ENCODE assay signal across 9 mouse cellular contexts in the genomic region with DNA sequence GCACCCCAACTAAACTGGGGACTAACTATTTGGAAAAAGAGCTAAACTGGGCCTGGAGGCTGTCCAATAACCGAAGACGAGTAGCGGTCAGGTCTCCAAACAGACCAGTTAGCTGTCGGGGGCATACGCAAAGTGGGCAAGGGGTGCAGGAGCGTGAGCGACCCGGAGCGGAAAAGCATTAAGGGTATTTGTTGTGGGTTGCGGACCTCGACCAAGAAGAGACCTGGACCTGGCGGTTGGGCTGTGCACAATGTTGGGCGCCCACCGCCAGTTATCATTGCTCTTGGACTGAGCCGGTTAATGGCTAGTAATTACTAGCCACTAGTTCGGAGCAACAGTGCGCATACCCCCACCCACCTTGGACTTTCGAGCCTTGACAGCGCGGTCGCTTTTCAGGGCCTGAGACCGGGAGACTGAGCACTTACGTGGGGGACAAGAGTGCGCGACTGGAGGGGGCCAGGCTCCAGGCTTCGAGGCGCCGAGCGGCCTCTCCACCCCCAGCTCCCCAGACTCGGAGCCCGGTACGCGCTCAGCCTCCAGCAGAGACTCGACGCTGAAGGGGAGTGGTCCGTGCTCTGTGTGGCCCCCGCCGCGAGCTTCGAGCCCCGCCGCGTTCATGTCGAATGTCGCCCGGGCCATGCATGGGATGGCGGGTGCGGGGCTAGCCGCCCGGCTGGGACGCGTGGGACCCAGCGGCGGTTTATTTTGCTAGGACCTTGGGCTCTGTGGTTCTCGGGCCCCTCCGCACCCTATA. TPM values are rescaled to one million over a fixed set of nuclear protein-coding genes. Genes with fewer than 3 reads are reported as not detected.
DNase-seq lines count a peak whose midpoint lies in the region; ATAC-seq lines count a peak whose summit lies in the region.
"Had no signal": no experiment of that assay in that cellular context is flagged by ENCODE, and none has a peak within 500 bp of the region (broad histone marks: within the 10 kb centered on the region; RNA-seq: fewer than 3 reads in every experiment).

A gene (minus strand): TSS at position 729 of the 754 bp plus-strand sequence.

- H3K36me3 ChIP-seq in heart, embryonic 14.5 days (ENCODE audit: control insufficient read depth, insufficient read depth, low read length), result no peaks in the 10 kb centered on the region
- no peaks in the 10 kb centered on the region for H3K36me3 ChIP-seq in hindbrain, embryonic 11.5 days (ENCODE audit: control insufficient read depth, insufficient read depth, low read length)
- no peaks in the 10 kb centered on the region for H3K36me3 ChIP-seq in midbrain, embryonic 14.5 days (ENCODE audit: control insufficient read depth, insufficient read depth, low read length)

- 0 out of 2 replicates have a peak, but pooled peaks have one; percentile 33 for ATAC-seq in heart, embryonic 14.5 days (ENCODE audit: insufficient number of reproducible peaks, insufficient read depth, low FRiP score, low read depth)
- ATAC-seq in activated CD4-positive, CD25-positive, alpha-beta regulatory T cell, adult 4 months, result peak; percentile 23
- peak; percentile 28 for ATAC-seq in hindbrain, embryonic 11.5 days (ENCODE audit: low FRiP score)
- ATAC-seq in midbrain, embryonic 14.5 days (ENCODE audit: low FRiP score, low TSS enrichment), result no peak; the same call in 1 of the 2 replicates
- no peak for ATAC-seq in megakaryocyte progenitor cell, adult 5-6 weeks (replicated peaks; ENCODE audit: poor library complexity)

- peak within 1 kb of the TSS; percentile 37 to 42 for H3K4me3 ChIP-seq in heart, embryonic 14.5 days (ENCODE audit: control insufficient read depth in 1 of 2, insufficient read depth in 1 of 2, low read depth in 1 of 2, low read length in 2 of 2)
- peak within 1 kb of the TSS; percentile 50 for H3K4me3 ChIP-seq in hindbrain, embryonic 11.5 days (ENCODE audit: low read depth, low read length)
- H3K4me3 ChIP-seq in midbrain, embryonic 14.5 days (replicated peaks; ENCODE audit: low read depth, low read length), result peak within 1 kb of the TSS; percentile 34

- 1% methylated on average over 56 of the region's 56 CpGs for WGBS in heart, embryonic 14.5 days
- WGBS in hindbrain, embryonic 11.5 days, result 1% methylated on average over 55 of the region's 56 CpGs
- under 1% methylated on average over 56 of the region's 56 CpGs for WGBS in midbrain, embryonic 14.5 days

- no peak for DNase-seq in heart, adult 18-20 months
- DNase-seq in hindbrain, embryonic 11.5 days (ENCODE audit: low spot score), result no peak
- DNase-seq in midbrain, embryonic 14.5 days, result peak; percentile 14
- DNase-seq in right cerebral cortex, postnatal 25 days, result no peak
- no peak for DNase-seq in left cerebral cortex, adult 18-20 months (ENCODE audit: low spot score in 2 of 2)

- peaks cover 98% of the 10 kb centered on the region for H3K27me3 ChIP-seq in heart, embryonic 14.5 days (ENCODE audit: control insufficient read depth, insufficient read depth, low read length)
- peaks cover 49% of the 10 kb centered on the region for H3K27me3 ChIP-seq in hindbrain, embryonic 11.5 days (ENCODE audit: control insufficient read depth, insufficient read depth, low read length)
- H3K27me3 ChIP-seq in midbrain, embryonic 14.5 days (ENCODE audit: control insufficient read depth, insufficient read depth, low read length), result peaks cover 96% of the 10 kb centered on the region

- peak within 1 kb of the TSS; percentile 21; the same call in 1 of the 2 replicates for H3K9ac ChIP-seq in heart, embryonic 14.5 days (ENCODE audit: low read length)
- H3K9ac ChIP-seq in hindbrain, embryonic 11.5 days (ENCODE audit: low read depth, low read length), result peak within 1 kb of the TSS; percentile 74
- no peak within 1 kb of the TSS; the same call in 1 of the 2 replicates for H3K9ac ChIP-seq in midbrain, embryonic 14.5 days (replicated peaks; ENCODE audit: low read length)

- no peak within 1 kb of the TSS for H3K27ac ChIP-seq in heart, embryonic 14.5 days (replicated peaks in 1 of 2; ENCODE audit: control insufficient read depth in 1 of 2, insufficient read depth in 1 of 2, low read depth in 2 of 2, low read length in 2 of 2)
- H3K27ac ChIP-seq in hindbrain, embryonic 11.5 days (ENCODE audit: low read depth, low read length), result peak within 1 kb of the TSS; percentile 60
- H3K27ac ChIP-seq in midbrain, embryonic 14.5 days (replicated peaks; ENCODE audit: low read depth, low read length), result no peak within 1 kb of the TSS

- H3K4me2 ChIP-seq in heart, embryonic 14.5 days (ENCODE audit: low read length), result peak within 1 kb of the TSS; percentile 67
- H3K4me2 ChIP-seq in hindbrain, embryonic 11.5 days (replicated peaks; ENCODE audit: low read depth, low read length), result peak within 1 kb of the TSS; percentile 74
- peak within 1 kb of the TSS; percentile 53 for H3K4me2 ChIP-seq in midbrain, embryonic 14.5 days (ENCODE audit: low read length)

- H3K4me1 ChIP-seq in heart, embryonic 14.5 days (ENCODE audit: control insufficient read depth in 2 of 2, insufficient read depth in 2 of 2, low read length in 2 of 2), result peaks cover 9 to 18% of the 10 kb centered on the region in 2 experiments; a peak in 3 of 4 replicates
- H3K4me1 ChIP-seq in hindbrain, embryonic 11.5 days (replicated peaks; ENCODE audit: control insufficient read depth, insufficient read depth, low read length), result no peaks in the 10 kb centered on the region
- H3K4me1 ChIP-seq in midbrain, embryonic 14.5 days (ENCODE audit: control insufficient read depth, insufficient read depth, low read length), result peaks cover 19% of the 10 kb centered on the region; the same call in 1 of the 2 replicates

- H3K9me3 ChIP-seq in heart, embryonic 14.5 days (ENCODE audit: control insufficient read depth, low read length), result no peaks in the 10 kb centered on the region
- H3K9me3 ChIP-seq in hindbrain, embryonic 11.5 days (ENCODE audit: control insufficient read depth, low read length), result no peaks in the 10 kb centered on the region
- no peaks in the 10 kb centered on the region for H3K9me3 ChIP-seq in midbrain, embryonic 14.5 days (ENCODE audit: control insufficient read depth, low read length)

RNA-seq across cellular contexts. Expression of the gene that starts here (rescaled TPM):
- polyA plus RNA-seq in heart, embryonic 14.5 days (2014; fragmentation: Nextera tagmentation; extraction: Ambion mirVana), result not detected in 2 replicates
- total RNA-seq in heart, adult 18-20 months (2021), result not detected
- polyA plus RNA-seq in activated CD4-positive, CD25-positive, alpha-beta regulatory T cell, adult 4 months (2017; shearing (Covaris generic)), result not detected
- polyA plus RNA-seq in hindbrain, embryonic 11.5 days (2014; fragmentation: Nextera tagmentation; extraction: Ambion mirVana), result 106 and 139 TPM in 2 replicates
- 5.1 and 5.8 TPM in 2 replicates for polyA plus RNA-seq in midbrain, embryonic 14.5 days (2014; fragmentation: Nextera tagmentation; extraction: Ambion mirVana)
- not detected in 2 replicates for total RNA-seq in megakaryocyte progenitor cell, adult 5-6 weeks (2015)
- not detected in 2 replicates for total RNA-seq in megakaryocyte progenitor cell, adult 5-6 weeks (2017)
- total RNA-seq in left cerebral cortex, adult 18-20 months (2021), result not detected
- total RNA-seq: hematopoietic stem cell, adult 5-6 weeks had no signal

Comparison
In these comparisons a context has a peak if more than half of its experiments do, and no peak if none do; other contexts are left out.
1. RNA of the gene that starts here (polyA plus RNA-seq): 106 to 139 TPM in hindbrain, embryonic 11.5 days; 5.1 to 5.8 TPM in midbrain, embryonic 14.5 days, not detected in heart, embryonic 14.5 days and not detected in activated CD4-positive, CD25-positive, alpha-beta regulatory T cell, adult 4 months; every median in the first group is over 10 times any median in the second.
2. Peak in ATAC-seq, H3K4me3 ChIP-seq, H3K9ac ChIP-seq and H3K4me2 ChIP-seq in heart, embryonic 14.5 days; RNA of the gene not detected or under 1 TPM.
3. Peak in ATAC-seq in activated CD4-positive, CD25-positive, alpha-beta regulatory T cell, adult 4 months; RNA of the gene not detected or under 1 TPM.
4. Peak in every context shown above with its lines, with median percentiles within 50 percentile points of each other: H3K4me2 ChIP-seq and H3K4me3 ChIP-seq.